Mouse (Mus musculus) kidney, embryonic 16.5 days (tissue): Measurements from ENCODE around the gene Clptm1l. TPM values are rescaled to one million over a fixed set of nuclear protein-coding genes. Genes with fewer than 3 reads are reported as not detected.

Experiments used
- ATAC-seq: fragments of 200-750 bp; cut with Nextera tagmentation; 2 replicates; pipeline ENCODE4 v1.8.0; 2017; ENCODE audit warnings: moderate TSS enrichment; ENCODE audit not compliant: low FRiP score, low TSS enrichment
- H3K27ac ChIP-seq: fragments of 300-500 bp; sonication (generic); 2 replicates; pipeline ENCODE4 v1.5.1; 2014; ENCODE audit warnings: low read length
- H3K27me3 ChIP-seq: fragments of 300-500 bp; sonication (generic); 2 replicates; pipeline ENCODE4 v1.6.1; 2014; ENCODE audit warnings: low read length, control low read depth, mixed read lengths; ENCODE audit not compliant: insufficient read depth
- H3K36me3 ChIP-seq: fragments of 300-500 bp; sonication (generic); 2 replicates; pipeline ENCODE4 v1.6.1; 2014; ENCODE audit warnings: low read length, control low read depth, mixed read lengths; ENCODE audit not compliant: insufficient read depth
- H3K4me1 ChIP-seq: fragments of 300-500 bp; sonication (generic); 2 replicates; pipeline ENCODE4 v1.6.1; 2014; ENCODE audit warnings: low read length, control low read depth, mixed read lengths; ENCODE audit not compliant: insufficient read depth
- H3K4me2 ChIP-seq: fragments of 300-500 bp; sonication (generic); replicated peaks from 2 replicates; pipeline ENCODE4 v1.6.1; 2014; ENCODE audit warnings: low read depth, low read length
- H3K4me3 ChIP-seq: fragments of 300-500 bp; sonication (generic); 2 replicates; pipeline ENCODE4 v1.5.1; 2014; ENCODE audit warnings: mild to moderate bottlenecking, low read length
- H3K9ac ChIP-seq: fragments of 300-500 bp; sonication (generic); replicated peaks from 2 replicates; pipeline ENCODE4 v1.6.1; 2014; ENCODE audit warnings: low read length
- H3K9me3 ChIP-seq: fragments of 300-500 bp; sonication (generic); 2 replicates; pipeline ENCODE4 v1.6.1; 2016; ENCODE audit warnings: low read length, control low read depth
- WGBS: fragments of 180-500 bp; shearing (Covaris S2); extraction: QIAGEN DNeasy Blood & Tissue Kit; methylation state at CpG from one replicate; pipeline ENCODE4 v1.1.7; 2014; 5-methylcytosine and 5-hydroxymethylcytosine counted together
- polyA plus RNA-seq: library from polyadenylated mRNA; unstranded; fragments of >200 nt; fragmentation: Nextera tagmentation; extraction: Ambion mirVana; gene quantifications from 2 replicates; pipeline ENCODE4 v1.2.1, GENCODE M21; 2015

Gene Clptm1l
- polyA plus RNA-seq, 1 experiment from 2014 or later, result 151 TPM

GRCm38 (mm10) chr13:73618406-73618805 lies 14.6 kb downstream of the Clptm1l start:
- no peak for ATAC-seq
- Histone ChIP-seq H3K4me3 (no peak overlapping the region), H3K27ac (no peak overlapping the region), H3K9me3 (no peaks in the 10 kb centered on the region), H3K36me3 (peaks cover 66% of the 10 kb centered on the region), H3K9ac (no peak overlapping the region), H3K27me3 (no peaks in the 10 kb centered on the region), H3K4me2 (no peak overlapping the region), H3K4me1 (no peaks in the 10 kb centered on the region)
- WGBS, result 91% methylated on average over 5 of the region's 5 CpGs

GRCm38 (mm10) chr13:73620637-73621036 lies 16.8 kb downstream of the Clptm1l start:
- no peaks in the 10 kb centered on the region for H3K27me3 ChIP-seq
- H3K4me2 ChIP-seq, result no peak overlapping the region
- H3K27ac ChIP-seq, result no peak overlapping the region
- WGBS, result 70% methylated on average over 6 of the region's 6 CpGs
- H3K9ac ChIP-seq, result no peak overlapping the region
- ATAC-seq, result no peak
- H3K36me3 ChIP-seq, result peaks cover 45% of the 10 kb centered on the region
- H3K4me1 ChIP-seq, result no peaks in the 10 kb centered on the region
- no peaks in the 10 kb centered on the region for H3K9me3 ChIP-seq
- no peak overlapping the region for H3K4me3 ChIP-seq

- H3K4me3 ChIP-seq, result peak overlapping the region; percentile 47
- H3K9me3 ChIP-seq, result no peaks in the 10 kb centered on the region
- H3K36me3 ChIP-seq, result no peaks in the 10 kb centered on the region; the same call in 1 of the 2 replicates
- no peak; the same call in 1 of the 2 replicates for ATAC-seq
- no peak overlapping the region for H3K27ac ChIP-seq
- H3K4me2 ChIP-seq, result peak overlapping the region; percentile 97
- 46% methylated on average over 6 of the region's 6 CpGs for WGBS
- peak overlapping the region; percentile 62 for H3K9ac ChIP-seq
- no peaks in the 10 kb centered on the region for H3K27me3 ChIP-seq
- H3K4me1 ChIP-seq, result peaks cover 14% of the 10 kb centered on the region
These were observed 22.6 kb downstream of the Clptm1l start for GRCm38 (mm10) chr13:73626410-73626744.

GRCm38 (mm10) chr13:73626745-73627549 lies 23.1 kb downstream of the Clptm1l start, which contains the start of gene Tert:
Tert (plus strand) TSS chr13:73626911.
- 7% methylated on average over 47 of the region's 47 CpGs for WGBS
- H3K4me2 ChIP-seq, result peak within 1 kb of the TSS; percentile 97
- H3K27ac ChIP-seq, result no peak within 1 kb of the TSS
- H3K4me3 ChIP-seq, result peak within 1 kb of the TSS; percentile 47
- H3K36me3 ChIP-seq, result no peaks in the 10 kb centered on the region; the same call in 1 of the 2 replicates
- H3K9me3 ChIP-seq, result no peaks in the 10 kb centered on the region
- H3K4me1 ChIP-seq, result peaks cover 14% of the 10 kb centered on the region
- ATAC-seq, result peak; percentile 90
- H3K27me3 ChIP-seq, result no peaks in the 10 kb centered on the region
- peak within 1 kb of the TSS; percentile 62 for H3K9ac ChIP-seq

GRCm38 (mm10) chr13:73628586-73629113 lies 24.8 kb downstream of the Clptm1l start:
- WGBS, result 80% methylated on average over 11 of the region's 11 CpGs
- no peak overlapping the region for H3K27ac ChIP-seq
- H3K4me1 ChIP-seq, result peaks cover 14% of the 10 kb centered on the region
- no peaks in the 10 kb centered on the region for H3K9me3 ChIP-seq
- H3K36me3 ChIP-seq, result no peaks in the 10 kb centered on the region; the same call in 1 of the 2 replicates
- no peak overlapping the region for H3K4me3 ChIP-seq
- ATAC-seq, result no peak
- H3K4me2 ChIP-seq, result no peak overlapping the region
- no peak overlapping the region for H3K9ac ChIP-seq
- H3K27me3 ChIP-seq, result no peaks in the 10 kb centered on the region

- Histone ChIP-seq H3K9ac (no peak overlapping the region), H3K27ac (no peak overlapping the region), H3K4me1 (peaks cover 14% of the 10 kb centered on the region), H3K27me3 (no peaks in the 10 kb centered on the region), H3K36me3 (peaks cover 8% of the 10 kb centered on the region), H3K4me2 (no peak overlapping the region), H3K4me3 (no peak overlapping the region), H3K9me3 (no peaks in the 10 kb centered on the region)
- ATAC-seq, result no peak
- 91% methylated on average over 3 of the region's 3 CpGs for WGBS
These were observed 28.0 kb downstream of the Clptm1l start for GRCm38 (mm10) chr13:73631837-73632236.

GRCm38 (mm10) chr13:73637826-73638225 lies 34.0 kb downstream of the Clptm1l start:
- Histone ChIP-seq H3K4me2 (no peak overlapping the region), H3K27me3 (no peaks in the 10 kb centered on the region), H3K27ac (no peak overlapping the region), H3K9ac (no peak overlapping the region), H3K4me1 (no peaks in the 10 kb centered on the region), H3K36me3 (peaks cover 8% of the 10 kb centered on the region), H3K9me3 (no peaks in the 10 kb centered on the region), H3K4me3 (no peak overlapping the region)
- WGBS, result 80% methylated on average over 5 of the region's 6 CpGs
- no peak for ATAC-seq

GRCm38 (mm10) chr13:73641296-73641695 lies 37.5 kb downstream of the Clptm1l start:
- Histone ChIP-seq H3K27ac (no peak overlapping the region), H3K4me1 (no peaks in the 10 kb centered on the region), H3K36me3 (0 out of 2 replicates have a peak, but pooled peaks cover 3% of the 10 kb centered on the region), H3K27me3 (no peaks in the 10 kb centered on the region), H3K9ac (no peak overlapping the region), H3K9me3 (no peaks in the 10 kb centered on the region), H3K4me2 (no peak overlapping the region), H3K4me3 (no peak overlapping the region)
- WGBS, result 85% methylated on average over 4 of the region's 4 CpGs
- no peak for ATAC-seq

- Histone ChIP-seq H3K36me3 (peaks cover 6% of the 10 kb centered on the region; the same call in 1 of the 2 replicates), H3K4me2 (no peak overlapping the region), H3K4me3 (no peak overlapping the region), H3K27me3 (no peaks in the 10 kb centered on the region), H3K9ac (no peak overlapping the region), H3K4me1 (no peaks in the 10 kb centered on the region), H3K9me3 (no peaks in the 10 kb centered on the region), H3K27ac (no peak overlapping the region)
- peak; percentile 84 for ATAC-seq
- 41% methylated on average over 6 of the region's 6 CpGs for WGBS
These were observed 42.7 kb downstream of the Clptm1l start for GRCm38 (mm10) chr13:73646397-73647087.
